Mouse (Mus musculus): ENCODE results near the gene Nos1ap. TPM values are rescaled to one million over a fixed set of nuclear protein-coding genes. Genes with fewer than 3 reads are reported as not detected.

Nos1ap gene
- polyA plus RNA-seq, 1 experiment = 18.5 TPM

GRCm38 (mm10) chr1:170453455-170453854 is 136.2 kb downstream of the Nos1ap start:
- TF ChIP-seq POLR2A (IDR thresholded peaks at IDR 0.05; ENCODE audit: borderline replicate concordance, extremely low read depth, insufficient read depth, insufficient read length, poor library complexity, severe bottlenecking) (no peak), CTCF (IDR thresholded peaks at IDR 0.05; ENCODE audit: borderline replicate concordance, extremely low read depth, insufficient read depth, insufficient read length) (no peak)

GRCm38 (mm10) chr1:170448244-170448643 is 141.4 kb downstream of the Nos1ap start:
- DNase-seq (ENCODE audit: low read depth) = no peak
- no peak for TF ChIP-seq CTCF (IDR thresholded peaks at IDR 0.05; ENCODE audit: borderline replicate concordance, extremely low read depth, insufficient read depth, insufficient read length)
- no peak for TF ChIP-seq POLR2A (IDR thresholded peaks at IDR 0.05; ENCODE audit: borderline replicate concordance, extremely low read depth, insufficient read depth, insufficient read length, poor library complexity, severe bottlenecking)

More at GRCm38 (mm10) chr1:170453455-170453854, 136.2 kb downstream of the Nos1ap start:
- no peak for DNase-seq (ENCODE audit: low read depth)

GRCm38 (mm10) chr1:170445458-170445857 is 144.2 kb downstream of the Nos1ap start:
- no peak for DNase-seq (ENCODE audit: low read depth)
- TF ChIP-seq POLR2A (IDR thresholded peaks at IDR 0.05; ENCODE audit: borderline replicate concordance, extremely low read depth, insufficient read depth, insufficient read length, poor library complexity, severe bottlenecking) (no peak), CTCF (IDR thresholded peaks at IDR 0.05; ENCODE audit: borderline replicate concordance, extremely low read depth, insufficient read depth, insufficient read length) (no peak)

- no peak for TF ChIP-seq POLR2A (IDR thresholded peaks at IDR 0.05; ENCODE audit: borderline replicate concordance, extremely low read depth, insufficient read depth, insufficient read length, poor library complexity, severe bottlenecking)
- no peak for TF ChIP-seq CTCF (IDR thresholded peaks at IDR 0.05; ENCODE audit: borderline replicate concordance, extremely low read depth, insufficient read depth, insufficient read length)
- no peak for DNase-seq (ENCODE audit: low read depth)
These were observed 149.3 kb downstream of the Nos1ap start for GRCm38 (mm10) chr1:170440367-170440766.

GRCm38 (mm10) chr1:170438471-170439151 is 151.1 kb downstream of the Nos1ap start:
- TF ChIP-seq CTCF (IDR thresholded peaks at IDR 0.05; ENCODE audit: borderline replicate concordance, extremely low read depth, insufficient read depth, insufficient read length) = no peak
- TF ChIP-seq POLR2A (IDR thresholded peaks at IDR 0.05; ENCODE audit: borderline replicate concordance, extremely low read depth, insufficient read depth, insufficient read length, poor library complexity, severe bottlenecking) = no peak
- peak; percentile 70 for DNase-seq (ENCODE audit: low read depth)

GRCm38 (mm10) chr1:170434146-170434545 is 155.5 kb downstream of the Nos1ap start:
- TF ChIP-seq CTCF (IDR thresholded peaks at IDR 0.05; ENCODE audit: borderline replicate concordance, extremely low read depth, insufficient read depth, insufficient read length) = no peak
- TF ChIP-seq POLR2A (IDR thresholded peaks at IDR 0.05; ENCODE audit: borderline replicate concordance, extremely low read depth, insufficient read depth, insufficient read length, poor library complexity, severe bottlenecking) = no peak
- no peak for DNase-seq (ENCODE audit: low read depth)

GRCm38 (mm10) chr1:170433661-170434060 is 156.0 kb downstream of the Nos1ap start:
- TF ChIP-seq CTCF (IDR thresholded peaks at IDR 0.05; ENCODE audit: borderline replicate concordance, extremely low read depth, insufficient read depth, insufficient read length) = no peak
- no peak for TF ChIP-seq POLR2A (IDR thresholded peaks at IDR 0.05; ENCODE audit: borderline replicate concordance, extremely low read depth, insufficient read depth, insufficient read length, poor library complexity, severe bottlenecking)
- no peak for DNase-seq (ENCODE audit: low read depth)

- TF ChIP-seq POLR2A (IDR thresholded peaks at IDR 0.05; ENCODE audit: borderline replicate concordance, extremely low read depth, insufficient read depth, insufficient read length, poor library complexity, severe bottlenecking) (no peak), CTCF (IDR thresholded peaks at IDR 0.05; ENCODE audit: borderline replicate concordance, extremely low read depth, insufficient read depth, insufficient read length) (no peak)
- DNase-seq (ENCODE audit: low read depth) = no peak
These were observed 157.4 kb downstream of the Nos1ap start for GRCm38 (mm10) chr1:170432288-170432687.

GRCm38 (mm10) chr1:170431312-170431711 is 158.3 kb downstream of the Nos1ap start:
- no peak for DNase-seq (ENCODE audit: low read depth)

GRCm38 (mm10) chr1:170430660-170431059 is 159.0 kb downstream of the Nos1ap start:
- no peak for DNase-seq (ENCODE audit: low read depth)
- no peak for TF ChIP-seq CTCF (IDR thresholded peaks at IDR 0.05; ENCODE audit: borderline replicate concordance, extremely low read depth, insufficient read depth, insufficient read length)
- TF ChIP-seq POLR2A (IDR thresholded peaks at IDR 0.05; ENCODE audit: borderline replicate concordance, extremely low read depth, insufficient read depth, insufficient read length, poor library complexity, severe bottlenecking) = no peak

More at GRCm38 (mm10) chr1:170431312-170431711, 158.3 kb downstream of the Nos1ap start:
- no peak for TF ChIP-seq CTCF (IDR thresholded peaks at IDR 0.05; ENCODE audit: borderline replicate concordance, extremely low read depth, insufficient read depth, insufficient read length)
- TF ChIP-seq POLR2A (IDR thresholded peaks at IDR 0.05; ENCODE audit: borderline replicate concordance, extremely low read depth, insufficient read depth, insufficient read length, poor library complexity, severe bottlenecking) = no peak

GRCm38 (mm10) chr1:170429656-170430055 is 160.0 kb downstream of the Nos1ap start:
- no peak for DNase-seq (ENCODE audit: low read depth)
- TF ChIP-seq POLR2A (IDR thresholded peaks at IDR 0.05; ENCODE audit: borderline replicate concordance, extremely low read depth, insufficient read depth, insufficient read length, poor library complexity, severe bottlenecking) (no peak), CTCF (IDR thresholded peaks at IDR 0.05; ENCODE audit: borderline replicate concordance, extremely low read depth, insufficient read depth, insufficient read length) (no peak)

- no peak for TF ChIP-seq CTCF (IDR thresholded peaks at IDR 0.05; ENCODE audit: borderline replicate concordance, extremely low read depth, insufficient read depth, insufficient read length)
- TF ChIP-seq POLR2A (IDR thresholded peaks at IDR 0.05; ENCODE audit: borderline replicate concordance, extremely low read depth, insufficient read depth, insufficient read length, poor library complexity, severe bottlenecking) = no peak
- DNase-seq (ENCODE audit: low read depth) = no peak
These were observed 161.5 kb downstream of the Nos1ap start for GRCm38 (mm10) chr1:170428141-170428540.
